Mouse (Mus musculus) neural tube, embryonic 14.5 days (tissue): ENCODE results near the gene Fcrla. TPM values are rescaled to one million over a fixed set of nuclear protein-coding genes. Genes with fewer than 3 reads are reported as not detected.

Experiments
- ATAC-seq: fragments of 200-750 bp; cut with Nextera tagmentation; 2 replicates; pipeline ENCODE4 v1.8.0; 2017; ENCODE audit warnings: low read depth, mild to moderate bottlenecking, moderate TSS enrichment, moderate library complexity
- H3K27ac ChIP-seq: fragments of 300-500 bp; sonication (generic); 2 replicates; pipeline ENCODE4 v1.5.1; 2014; ENCODE audit warnings: low read depth, mild to moderate bottlenecking, control low read depth, low read length, moderate library complexity, mixed read lengths
- H3K27me3 ChIP-seq: fragments of 300-500 bp; sonication (generic); 2 replicates; pipeline ENCODE4 v1.6.1; 2014; ENCODE audit warnings: low read length; ENCODE audit not compliant: control insufficient read depth, insufficient read depth
- H3K36me3 ChIP-seq: fragments of 300-500 bp; sonication (generic); 2 replicates; pipeline ENCODE4 v1.6.1; 2014; ENCODE audit warnings: low read length, mixed read lengths; ENCODE audit not compliant: control insufficient read depth, insufficient read depth
- H3K4me1 ChIP-seq: fragments of 300-500 bp; sonication (generic); 2 replicates; pipeline ENCODE4 v1.6.1; 2014; ENCODE audit warnings: low read length; ENCODE audit not compliant: control insufficient read depth, insufficient read depth
- H3K4me2 ChIP-seq: fragments of 300-500 bp; sonication (generic); 2 replicates; pipeline ENCODE4 v1.6.1; 2014; ENCODE audit warnings: mild to moderate bottlenecking, low read depth, low read length, control low read depth
- H3K4me3 ChIP-seq: fragments of 300-500 bp; sonication (generic); 2 replicates; pipeline ENCODE4 v1.5.1; 2014; ENCODE audit warnings: low read depth, low read length, control low read depth, mixed read lengths
- H3K9ac ChIP-seq: fragments of 300-500 bp; sonication (generic); replicated peaks from 2 replicates; pipeline ENCODE4 v1.6.1; 2014; ENCODE audit warnings: low read depth, mild to moderate bottlenecking, control low read depth, low read length, mixed read lengths
- H3K9me3 ChIP-seq: fragments of 300-500 bp; sonication (generic); 2 replicates; pipeline ENCODE4 v1.6.1; 2016; ENCODE audit warnings: low read length; ENCODE audit not compliant: control insufficient read depth
- WGBS: fragments of 180-500 bp; shearing (Covaris S2); extraction: QIAGEN DNeasy Blood & Tissue Kit; methylation state at CpG from one replicate; pipeline ENCODE4 v1.1.7; 2014; 5-methylcytosine and 5-hydroxymethylcytosine counted together
- polyA plus RNA-seq: library from polyadenylated mRNA; unstranded; fragments of >200 nt; fragmentation: Nextera tagmentation; extraction: Ambion mirVana; gene quantifications from 2 replicates; pipeline ENCODE4 v1.2.1, GENCODE M21; 2014

Gene Fcrla
- polyA plus RNA-seq, 1 experiment from 2014 or later, result not detected

DNA sequence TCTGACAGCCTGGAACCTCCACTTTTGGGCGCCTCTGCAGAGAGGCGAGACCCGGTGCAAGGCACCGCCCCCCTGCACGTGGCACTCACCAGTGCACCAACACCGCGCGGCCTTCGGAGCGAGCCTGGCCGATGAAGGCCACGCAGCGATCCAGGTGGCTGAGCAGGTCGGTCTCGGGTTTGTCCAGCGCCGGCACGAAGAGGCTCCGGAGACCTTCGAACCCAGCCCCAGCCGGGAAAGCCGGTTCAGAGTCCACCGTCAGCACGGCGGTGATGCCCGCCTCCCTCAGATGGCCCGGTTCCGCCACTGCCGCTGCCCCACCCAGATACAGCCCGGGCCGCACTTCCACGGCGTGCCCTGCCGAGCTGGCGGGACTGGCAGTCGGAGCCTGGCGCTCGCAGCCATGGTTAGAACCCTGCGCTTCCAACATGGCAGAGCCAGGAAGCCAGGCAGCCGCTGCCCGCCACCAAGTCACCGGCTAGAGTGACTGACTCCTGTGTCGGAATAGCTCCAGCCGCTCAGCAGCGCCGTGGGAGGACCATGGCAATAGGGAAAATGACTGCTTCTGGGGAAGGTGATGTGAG is 42.3 kb downstream of the Fcrla start, which contains the start of the genes Gm26620 and Dusp12:
TSS of gene Gm26620 (plus strand) at position 88 of the 584 bp plus-strand sequence.
TSS of gene Dusp12 (minus strand) at position 563 of the 584 bp plus-strand sequence.
- Histone ChIP-seq H3K4me1 (peaks cover 7% of the 10 kb centered on the region; the same call in 1 of the 2 replicates), H3K36me3 (no peaks in the 10 kb centered on the region), H3K27me3 (no peaks in the 10 kb centered on the region), H3K4me3 (peak within 1 kb of the TSS; percentile 94), H3K9me3 (no peaks in the 10 kb centered on the region), H3K27ac (peak within 1 kb of the TSS; percentile 80), H3K4me2 (peak within 1 kb of the TSS; percentile 94), H3K9ac (peak within 1 kb of the TSS; percentile 87)
- peak; percentile 97 for ATAC-seq
- WGBS, result under 1% methylated on average over 46 of the region's 46 CpGs

DNA sequence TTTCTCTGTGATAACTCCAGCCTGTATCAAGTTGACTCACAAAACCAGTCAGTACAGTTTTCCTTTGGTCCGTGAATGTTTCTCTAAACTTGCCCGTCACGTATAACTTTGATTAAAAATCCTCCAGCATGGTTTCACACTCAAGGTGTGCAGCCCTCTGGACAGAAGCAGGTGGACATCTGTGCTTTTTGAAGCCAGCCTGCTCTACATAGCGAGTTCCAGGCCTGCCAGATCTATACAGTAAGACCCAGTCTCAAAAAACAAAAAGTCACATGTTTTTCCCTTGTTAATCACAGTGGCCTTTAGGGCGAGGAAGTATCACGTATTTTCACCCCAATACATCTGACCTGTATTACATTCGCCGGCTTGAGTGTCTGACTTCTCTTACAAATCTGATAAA is 43.0 kb downstream of the Fcrla start:
- Histone ChIP-seq H3K4me1 (peaks cover 7% of the 10 kb centered on the region; the same call in 1 of the 2 replicates), H3K27ac (no peak overlapping the region), H3K4me2 (peak overlapping the region; percentile 94), H3K9me3 (no peaks in the 10 kb centered on the region), H3K9ac (peak overlapping the region; percentile 87), H3K27me3 (no peaks in the 10 kb centered on the region), H3K4me3 (peak overlapping the region; percentile 94), H3K36me3 (0 out of 2 replicates have a peak, but pooled peaks cover 5% of the 10 kb centered on the region)
- ATAC-seq, result no peak
- 33% methylated on average over 8 of the region's 8 CpGs for WGBS

DNA sequence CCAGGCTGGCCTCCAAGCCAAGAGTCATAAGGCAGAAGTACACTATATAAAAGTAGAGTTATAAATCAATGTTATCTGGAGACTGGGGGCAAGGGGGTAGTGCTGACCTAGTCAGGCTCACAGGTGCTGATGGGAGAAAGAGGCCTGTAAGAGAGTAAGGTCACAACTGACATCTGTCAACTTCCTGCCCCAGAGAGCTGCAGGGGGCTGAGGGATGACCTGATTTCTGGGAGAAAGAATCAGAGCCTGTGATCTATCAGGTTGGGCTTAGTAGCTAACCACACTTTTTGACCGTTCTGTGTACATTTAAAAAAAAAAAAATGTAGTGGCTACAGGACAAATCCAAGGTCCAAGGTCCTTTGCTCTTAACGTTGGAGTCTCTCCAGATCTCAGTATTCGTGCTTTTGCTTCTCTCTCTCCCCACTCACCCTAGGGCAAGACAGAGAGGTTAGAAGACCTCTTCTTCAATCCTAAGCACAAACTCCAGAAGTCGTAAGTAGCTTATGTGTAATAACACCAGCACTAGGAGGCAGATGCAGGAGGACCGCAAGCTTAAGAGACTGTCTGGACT is 44.4 kb downstream of the Fcrla start:
- peaks cover 7% of the 10 kb centered on the region; the same call in 1 of the 2 replicates for H3K4me1 ChIP-seq
- no peaks in the 10 kb centered on the region for H3K27me3 ChIP-seq
- no peak overlapping the region for H3K4me2 ChIP-seq
- no peak overlapping the region for H3K27ac ChIP-seq
- H3K9me3 ChIP-seq, result no peaks in the 10 kb centered on the region
- H3K4me3 ChIP-seq, result no peak overlapping the region
- no peak overlapping the region for H3K9ac ChIP-seq
- ATAC-seq, result no peak
- WGBS, result 90% methylated on average over 5 of the region's 5 CpGs
- H3K36me3 ChIP-seq, result 0 out of 2 replicates have a peak, but pooled peaks cover 6% of the 10 kb centered on the region

DNA sequence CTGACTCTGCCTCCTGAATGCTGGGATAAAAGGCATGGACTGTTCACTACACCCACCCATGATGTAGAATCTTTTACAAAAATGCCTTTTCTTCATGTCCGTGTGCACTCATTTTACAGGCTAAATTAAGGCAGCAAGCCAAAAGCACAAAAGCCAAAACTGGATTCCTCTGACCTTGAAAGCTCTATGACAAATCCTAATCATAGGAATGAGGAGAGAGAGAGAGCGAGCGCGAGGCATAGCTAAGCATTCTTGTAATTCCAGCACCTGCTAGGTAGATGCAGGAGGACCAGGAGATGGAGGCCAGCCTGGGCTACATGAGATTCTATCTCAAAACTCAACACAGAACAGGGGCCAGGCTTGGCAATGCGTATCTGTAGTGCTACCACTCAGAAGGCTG is 50.5 kb downstream of the Fcrla start:
- H3K4me2 ChIP-seq, result no peak overlapping the region
- WGBS, result 96% methylated on average over 5 of the region's 5 CpGs
- no peak for ATAC-seq

DNA sequence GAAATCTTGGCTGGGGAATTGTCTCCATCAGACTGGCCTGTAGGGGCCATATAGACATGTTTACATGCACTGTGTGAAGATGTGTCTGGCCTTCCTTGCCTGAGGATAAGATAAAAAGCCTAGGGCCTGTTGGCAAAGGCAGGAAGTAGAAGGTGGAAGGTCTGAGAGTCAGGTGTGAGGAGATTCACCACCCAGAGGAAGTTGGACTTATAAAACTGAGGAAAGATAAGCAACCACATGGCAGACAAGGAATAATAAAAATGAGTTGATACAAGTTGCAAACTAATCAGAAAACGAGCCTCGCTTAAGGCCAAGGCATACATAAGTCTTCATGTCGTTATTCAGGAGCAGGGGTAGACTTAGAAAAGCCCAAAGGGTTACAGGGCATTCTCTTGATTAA is 51.7 kb downstream of the Fcrla start:
- no peaks in the 10 kb centered on the region for H3K9me3 ChIP-seq
- 81% methylated on average over 3 of the region's 3 CpGs for WGBS

More for the DNA sequence above, 50.5 kb downstream of the Fcrla start:
- Histone ChIP-seq H3K27ac (no peak overlapping the region), H3K9ac (no peak overlapping the region), H3K27me3 (no peaks in the 10 kb centered on the region), H3K4me1 (no peaks in the 10 kb centered on the region), H3K9me3 (no peaks in the 10 kb centered on the region), H3K36me3 (peaks cover 13% of the 10 kb centered on the region; the same call in 1 of the 2 replicates), H3K4me3 (no peak overlapping the region)

DNA sequence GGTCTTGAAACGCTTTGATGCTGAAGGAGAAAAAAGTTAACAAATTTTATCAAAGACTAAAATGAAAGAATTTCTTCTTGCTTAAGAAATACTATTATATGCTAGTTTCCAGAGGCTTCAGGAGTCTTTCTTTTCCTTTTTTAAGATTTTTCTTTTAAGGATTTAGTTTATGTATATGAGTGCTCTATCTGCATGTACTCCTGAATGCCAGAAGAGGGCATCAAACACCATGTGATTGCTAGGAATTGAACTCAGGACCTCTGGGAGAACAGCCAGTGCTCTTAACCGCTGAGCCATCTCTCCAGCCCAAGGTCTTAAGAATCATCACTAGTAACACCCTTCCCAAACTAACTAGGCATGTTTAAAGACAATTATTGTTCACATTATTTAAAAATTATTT is 55.4 kb downstream of the Fcrla start:
- Histone ChIP-seq H3K27ac (no peak overlapping the region), H3K4me3 (no peak overlapping the region), H3K36me3 (peaks cover 4% of the 10 kb centered on the region), H3K27me3 (no peaks in the 10 kb centered on the region), H3K9ac (no peak overlapping the region), H3K4me2 (no peak overlapping the region), H3K4me1 (0 out of 2 replicates have a peak, but pooled peaks cover under 1% of the 10 kb centered on the region), H3K9me3 (no peaks in the 10 kb centered on the region)
- no peak for ATAC-seq
- whole genome bisulfite sequencing, result 94% methylated on average over 2 of the region's 2 CpGs

More for the DNA sequence above, 51.7 kb downstream of the Fcrla start:
- Histone ChIP-seq H3K4me1 (no peaks in the 10 kb centered on the region), H3K4me2 (no peak overlapping the region), H3K9ac (no peak overlapping the region), H3K27me3 (no peaks in the 10 kb centered on the region), H3K36me3 (peaks cover 13% of the 10 kb centered on the region), H3K27ac (no peak overlapping the region), H3K4me3 (no peak overlapping the region)
- no peak for ATAC-seq

DNA sequence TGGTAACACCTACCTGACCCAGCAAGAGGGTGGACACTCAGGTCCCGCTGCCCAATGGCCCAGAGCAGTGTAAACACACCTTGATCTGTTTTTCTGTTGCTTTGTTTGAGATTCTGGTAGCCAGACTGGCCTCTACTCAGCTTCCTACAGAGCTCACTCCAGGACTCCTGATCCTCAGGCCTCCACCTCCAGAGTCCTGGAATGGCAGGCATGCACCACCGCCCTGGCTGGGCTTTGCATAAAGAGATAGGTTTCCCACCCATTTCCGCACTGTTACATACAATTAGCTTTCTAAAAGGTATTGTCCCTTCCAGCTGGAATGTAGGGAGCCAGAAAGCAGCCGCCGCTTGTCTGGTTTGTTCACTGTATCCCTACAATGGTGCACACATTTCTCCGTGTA is 56.0 kb downstream of the Fcrla start:
- H3K9ac ChIP-seq, result no peak overlapping the region
- peaks cover 3% of the 10 kb centered on the region; the same call in 1 of the 2 replicates for H3K36me3 ChIP-seq
- no peak overlapping the region for H3K4me3 ChIP-seq
- 94% methylated on average over 6 of the region's 6 CpGs for WGBS
- no peak overlapping the region for H3K4me2 ChIP-seq
- ATAC-seq, result no peak
- H3K27ac ChIP-seq, result no peak overlapping the region
- H3K9me3 ChIP-seq, result no peaks in the 10 kb centered on the region
- H3K4me1 ChIP-seq, result 0 out of 2 replicates have a peak, but pooled peaks cover 6% of the 10 kb centered on the region
- no peaks in the 10 kb centered on the region for H3K27me3 ChIP-seq

DNA sequence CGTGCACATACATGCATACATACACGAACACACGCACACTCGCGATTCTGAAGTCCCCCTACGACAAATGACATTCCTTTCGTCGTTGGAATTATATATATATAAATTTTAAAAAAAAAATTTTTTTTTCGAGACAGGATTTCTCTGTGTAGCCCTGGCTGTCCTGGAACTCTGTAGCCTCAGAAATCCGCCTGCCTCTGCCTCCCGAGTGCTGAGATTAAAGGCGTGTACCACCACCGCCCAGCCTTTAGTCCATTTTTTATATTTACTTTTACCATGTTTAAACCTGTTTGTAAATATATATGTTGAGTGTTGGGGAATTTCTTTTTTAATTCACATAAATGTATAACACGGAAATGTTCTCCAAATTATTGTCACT is 58.5 kb downstream of the Fcrla start:
- ATAC-seq, result 0 out of 2 replicates have a peak, but pooled peaks have one; percentile 16
- H3K27me3 ChIP-seq, result no peaks in the 10 kb centered on the region
- H3K9me3 ChIP-seq, result no peaks in the 10 kb centered on the region
- H3K9ac ChIP-seq, result peak overlapping the region; percentile 54; the same call in 1 of the 2 replicates
- H3K36me3 ChIP-seq, result no peaks in the 10 kb centered on the region; the same call in 1 of the 2 replicates
- 0 out of 2 replicates have a peak, but pooled peaks cover 7% of the 10 kb centered on the region for H3K4me1 ChIP-seq
- peak overlapping the region; percentile 88 for H3K4me3 ChIP-seq
- 19% methylated on average over 14 of the region's 14 CpGs for WGBS
- H3K4me2 ChIP-seq, result peak overlapping the region; percentile 74
- peak overlapping the region; percentile 52; the same call in 1 of the 2 replicates for H3K27ac ChIP-seq
